Mouse (Mus musculus) telencephalon, adult 2 months (tissue): ENCODE results near the gene Ppox.

Experiments used
- DNase-seq: peaks from one replicate; pipeline ENCODE4 v3.0.0-alpha.2; 2011; ENCODE audit warnings: low read depth, low spot score

Gene Ppox

DNA sequence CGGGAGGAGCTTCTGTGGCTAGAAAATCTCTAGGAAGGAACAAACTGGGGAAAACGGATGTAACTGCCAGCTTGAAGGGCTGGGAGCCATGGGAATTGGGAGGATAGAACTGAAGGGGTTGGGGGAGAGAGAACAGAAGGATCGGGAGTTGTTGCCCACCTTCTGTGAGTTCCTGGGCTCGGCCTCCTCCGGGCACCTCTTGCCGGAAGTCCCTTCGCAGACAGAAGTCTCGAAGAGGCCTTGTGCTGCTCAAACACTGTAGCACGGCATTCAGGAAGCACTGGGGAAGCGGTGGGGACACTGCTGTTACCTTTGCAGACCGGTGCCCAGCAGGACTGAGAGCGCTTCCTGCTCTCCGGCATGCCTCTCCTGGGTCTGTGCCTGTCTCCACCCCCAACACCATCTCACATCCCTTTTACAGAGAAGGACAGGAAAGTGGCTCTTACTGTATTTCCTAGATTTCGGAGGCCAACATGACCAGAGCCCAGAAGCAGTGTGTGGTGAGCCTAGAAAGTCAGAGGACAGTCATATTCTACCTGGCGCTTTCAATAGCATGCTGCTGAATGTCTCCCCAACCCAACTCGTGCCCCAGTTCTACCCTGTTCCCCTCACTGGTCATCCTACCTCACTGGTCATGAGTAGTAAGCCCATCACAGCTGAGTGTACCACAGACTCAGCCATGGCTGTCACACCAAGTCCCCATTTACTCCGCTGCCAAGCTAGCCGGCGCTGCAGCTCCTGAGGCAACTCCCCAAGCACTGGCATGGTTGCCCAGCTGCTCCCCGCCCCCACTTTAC is 4.3 kb upstream of the Ppox start:
- DNase-seq: no peak

GRCm38 (mm10) chr1:171284491-171284890 is 3.5 kb upstream of the Ppox start:
- DNase-seq: no peak

DNA sequence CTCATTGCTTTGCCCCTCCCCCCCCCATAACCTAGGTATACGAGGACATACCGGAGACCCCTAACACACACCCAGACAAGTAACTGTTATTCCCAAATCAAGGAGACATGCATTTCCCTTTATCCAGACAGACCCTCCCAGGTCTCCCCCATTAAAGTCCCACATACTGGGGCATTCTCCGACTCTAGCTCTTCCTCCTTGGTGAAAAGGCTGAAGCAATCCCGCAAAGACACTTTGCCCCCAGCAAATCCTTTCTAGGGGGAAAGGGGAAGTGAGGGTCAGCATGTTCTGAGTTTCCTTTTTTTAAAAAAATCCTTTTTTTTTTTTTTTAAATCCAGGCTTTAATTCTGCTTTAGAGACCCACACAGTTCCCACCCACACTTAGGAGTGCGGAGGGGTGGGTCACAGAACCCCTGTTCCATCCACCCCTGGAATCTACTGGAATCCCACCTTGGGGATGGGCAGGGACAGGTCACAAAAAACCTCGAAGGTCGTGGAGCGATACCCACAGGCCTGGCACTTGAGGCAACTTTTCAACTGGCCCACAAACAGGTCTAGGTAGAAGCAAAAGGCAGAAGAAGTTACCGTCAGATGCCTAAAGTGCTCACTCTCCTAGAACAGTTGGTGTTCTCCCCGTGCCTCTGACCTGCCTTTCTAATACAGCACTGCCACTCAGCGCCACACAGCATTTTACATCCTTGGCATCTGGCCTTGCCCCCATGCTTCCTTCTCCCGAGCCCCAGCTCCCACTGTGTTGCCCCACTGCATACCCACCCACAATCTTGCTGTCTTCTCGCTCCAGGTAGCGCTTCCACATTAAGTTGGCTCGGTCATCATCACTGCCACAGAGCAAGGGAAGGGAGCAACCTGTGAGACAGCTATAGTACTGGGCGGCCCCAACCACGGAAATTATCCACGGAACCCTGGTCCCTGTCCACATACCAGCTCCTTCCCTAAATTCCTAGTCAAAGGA is 2.5 kb upstream of the Ppox start:
- no peak for DNase-seq

DNA sequence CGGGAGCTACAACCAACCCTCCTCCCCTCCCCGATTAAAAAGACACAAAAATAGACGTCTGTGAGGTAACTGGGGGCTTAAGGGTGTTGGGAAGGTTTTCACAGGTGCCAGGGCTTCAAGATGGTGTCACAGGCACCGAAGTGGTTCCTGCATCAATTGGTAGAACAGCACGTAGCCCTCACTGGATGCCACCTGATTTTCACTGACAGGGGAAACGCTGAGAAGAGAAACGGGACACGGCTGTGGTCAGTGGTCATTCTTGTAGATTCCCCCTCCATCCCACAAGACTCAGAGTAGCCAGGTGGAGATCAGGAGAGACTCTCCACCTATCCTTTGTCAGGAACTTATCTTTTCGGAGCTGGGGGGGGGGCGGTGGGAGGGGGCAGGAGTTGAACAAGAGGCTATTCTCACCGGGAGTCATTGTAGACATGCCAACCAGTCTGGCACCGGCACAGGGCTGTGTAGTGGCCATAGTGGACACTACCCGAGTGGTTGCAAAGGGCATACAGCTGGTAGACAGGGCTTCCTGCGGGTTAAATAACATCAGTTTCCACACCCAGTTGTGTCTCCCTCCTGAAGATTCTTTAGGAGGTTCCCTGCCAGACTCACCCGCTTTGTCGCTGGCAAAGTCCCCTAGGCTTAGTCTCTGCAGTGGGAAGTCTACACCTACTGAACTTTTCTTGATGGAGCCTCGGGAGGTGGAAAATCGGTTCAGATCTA is 1.3 kb upstream of the Ppox start:
- no peak for DNase-seq

- DNase-seq: peak; percentile 61
Measured at GRCm38 (mm10) chr1:171281528-171281923, 540 bp upstream of the Ppox start.

- no peak for DNase-seq
Measured at GRCm38 (mm10) chr1:171280250-171280915, 603 bp downstream of the Ppox start.

GRCm38 (mm10) chr1:171279721-171280120 is 1.3 kb downstream of the Ppox start:
- no peak for DNase-seq

GRCm38 (mm10) chr1:171279012-171279705 is 1.8 kb downstream of the Ppox start:
- DNase-seq: no peak

- no peak for DNase-seq
Measured at GRCm38 (mm10) chr1:171278436-171278835, 2.5 kb downstream of the Ppox start.

DNA sequence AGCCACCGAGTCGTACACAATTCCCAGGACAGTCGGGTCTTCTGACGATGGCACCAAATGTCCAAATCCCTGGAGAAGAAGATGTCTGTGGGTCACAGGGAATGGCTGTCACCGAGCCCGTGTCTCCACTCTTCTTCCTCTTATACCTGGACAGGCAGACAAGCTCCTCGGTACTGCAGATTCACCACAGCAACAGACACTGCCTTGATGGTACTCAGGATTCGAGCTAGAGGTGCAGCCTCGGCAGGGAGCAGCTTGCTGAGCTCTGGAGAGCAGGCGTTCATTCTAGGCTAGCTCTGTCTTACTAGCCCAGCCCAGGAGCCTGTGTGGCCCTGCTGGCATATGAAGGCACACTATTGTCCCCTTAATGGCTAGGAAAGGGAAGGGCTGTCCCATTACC is 3.2 kb downstream of the Ppox start:
- DNase-seq: no peak

- no peak for DNase-seq
Measured at GRCm38 (mm10) chr1:171276110-171276748, 4.8 kb downstream of the Ppox start.

GRCm38 (mm10) chr1:171275144-171275734 is 5.7 kb downstream of the Ppox start:
- DNase-seq: no peak

GRCm38 (mm10) chr1:171274171-171274570 is 6.8 kb downstream of the Ppox start:
- DNase-seq: no peak

- DNase-seq: no peak
Measured at GRCm38 (mm10) chr1:171272086-171272485, 8.9 kb downstream of the Ppox start.

- no peak for DNase-seq
Measured at GRCm38 (mm10) chr1:171271622-171272021, 9.4 kb downstream of the Ppox start.

- DNase-seq: no peak
Measured at GRCm38 (mm10) chr1:171271196-171271595, 9.8 kb downstream of the Ppox start.

GRCm38 (mm10) chr1:171270573-171270900 is 10.4 kb downstream of the Ppox start:
- DNase-seq: no peak

DNA sequence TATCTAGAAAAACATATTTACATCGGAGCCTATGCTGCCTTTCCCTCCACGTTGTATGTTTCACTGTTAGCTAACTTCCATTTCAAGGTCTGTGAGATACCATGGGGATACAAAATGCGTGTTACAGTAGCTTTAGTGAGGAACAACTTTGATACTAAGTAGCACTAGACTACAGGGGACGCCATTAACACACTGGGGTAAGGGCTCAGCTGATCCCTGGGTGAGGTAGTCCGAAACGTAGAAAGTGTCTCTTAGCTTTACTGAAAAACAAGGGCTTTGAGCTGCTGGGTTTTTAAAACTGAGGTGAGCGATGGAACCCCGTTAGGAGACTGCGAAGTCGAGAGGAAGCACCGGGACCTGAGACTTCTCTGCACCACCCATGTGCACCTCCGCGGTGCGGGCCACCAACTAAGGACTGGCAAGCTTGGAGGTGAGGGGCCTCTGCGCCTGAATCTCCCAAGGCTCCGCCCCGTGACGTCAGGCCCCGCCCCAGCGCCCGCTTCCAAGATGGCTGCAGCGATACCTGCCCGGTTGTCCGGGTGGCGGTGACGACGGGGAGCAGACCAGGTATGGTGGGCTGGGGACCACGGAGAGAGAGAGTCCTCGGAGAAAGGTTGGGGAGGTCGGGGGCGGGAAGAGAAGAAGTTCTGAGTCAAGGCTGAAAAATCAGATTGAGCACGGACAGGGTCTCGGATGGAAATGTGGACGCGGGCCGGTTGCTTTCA is 11.0 kb downstream of the Ppox start, which contains the start of gene B4galt3:
TSS of gene B4galt3 (plus strand) at position 481 of the 725 bp plus-strand sequence.
- DNase-seq: peak; percentile 81

GRCm38 (mm10) chr1:171268341-171268740 is 12.6 kb downstream of the Ppox start:
- DNase-seq: no peak
